Mouse (Mus musculus) brown adipose tissue, adult 24 weeks (tissue): Measurements from ENCODE around the gene Ugdh. TPM values are rescaled to one million over a fixed set of nuclear protein-coding genes. Genes with fewer than 3 reads are reported as not detected.
A peak's percentile ranks its signal among the peaks of the same experiment; 100 is the strongest.

Experiments used
- H3K27ac ChIP-seq: fragments of 200-500 bp; replicated peaks from 2 replicates; pipeline ENCODE4 v1.5.1; 2012; ENCODE audit warnings: low read depth, mild to moderate bottlenecking, low read length
- H3K4me1 ChIP-seq: fragments of 200-500 bp; 2 replicates; pipeline ENCODE4 v1.6.1; 2012; ENCODE audit warnings: low read length, mixed read lengths; ENCODE audit not compliant: control insufficient read depth, insufficient read depth, insufficient read length
- H3K4me3 ChIP-seq: fragments of 200-500 bp; 2 replicates; pipeline ENCODE4 v1.5.1; 2012; ENCODE audit warnings: low read depth, mild to moderate bottlenecking, low read length, moderate library complexity; ENCODE audit not compliant: insufficient read depth
- polyA plus RNA-seq: library from polyadenylated mRNA; stranded (reverse); fragments of >200 nt; gene quantifications from 2 replicates; pipeline ENCODE4 v1.2.4, GENCODE M21; 2012; ENCODE audit not compliant: missing spikeins, insufficient read depth, insufficient read length

Gene Ugdh
- polyA plus RNA-seq, 1 experiment = 29.1 TPM

DNA sequence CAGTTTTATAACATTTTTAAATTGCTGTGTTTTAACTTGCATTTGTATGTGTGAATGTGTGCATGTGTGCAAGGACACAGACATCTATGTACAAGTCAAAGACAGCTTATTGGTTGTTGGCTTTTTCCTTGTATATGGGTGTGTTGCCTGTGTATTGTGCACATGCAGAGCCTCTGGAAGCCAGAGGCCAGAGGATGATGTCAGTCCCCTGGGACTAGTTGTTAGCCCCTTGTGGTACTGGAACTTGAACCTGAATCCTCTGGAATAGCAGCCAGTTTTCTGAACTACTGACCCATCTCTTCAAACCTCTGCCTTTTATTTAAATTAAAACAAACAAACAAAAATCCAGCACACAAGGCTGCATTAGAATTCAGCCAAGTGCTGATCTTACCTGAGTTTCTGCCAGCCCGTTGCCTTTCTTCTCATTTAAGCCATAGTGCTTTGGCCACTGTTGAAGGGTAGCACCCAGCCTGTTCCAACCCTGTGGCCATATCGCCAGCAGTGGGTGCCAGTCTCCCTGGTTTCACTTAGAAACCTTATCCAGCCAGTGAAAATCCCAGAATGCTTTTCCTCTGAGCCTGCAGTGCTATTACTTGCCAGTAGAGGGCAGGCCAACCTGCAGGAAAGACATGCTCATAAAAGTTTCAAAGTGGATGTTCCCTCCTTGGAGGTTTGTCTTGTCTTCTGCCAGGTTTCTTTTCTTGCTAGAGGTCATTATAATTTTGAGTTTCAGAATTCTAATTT lies 34.3 kb downstream of the Ugdh start:
- Histone ChIP-seq H3K27ac (no peak overlapping the region), H3K4me3 (no peak overlapping the region), H3K4me1 (no peaks in the 10 kb centered on the region)

DNA sequence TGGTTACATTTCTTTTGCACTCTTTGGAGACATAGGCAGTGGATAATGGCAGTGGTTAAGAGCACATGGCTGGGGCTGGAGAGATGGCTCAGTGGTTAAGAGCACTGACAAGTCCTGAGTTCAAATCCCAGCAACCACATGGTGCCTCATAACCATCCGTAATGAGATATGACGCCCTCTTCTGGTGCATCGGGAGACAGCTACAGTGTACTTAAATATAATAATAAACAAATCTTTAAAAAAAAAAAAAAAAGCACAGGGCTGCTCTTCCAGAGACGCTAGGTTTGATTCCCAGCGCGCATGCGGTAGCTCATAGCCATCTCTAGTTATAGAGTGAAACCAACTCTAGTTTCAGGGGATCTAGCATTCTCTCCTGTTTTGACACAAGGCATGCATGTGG lies 41.3 kb downstream of the Ugdh start:
- no peak overlapping the region for H3K27ac ChIP-seq
- H3K4me1 ChIP-seq = peaks cover 3% of the 10 kb centered on the region; the same call in 1 of the 2 replicates
- H3K4me3 ChIP-seq = no peak overlapping the region

DNA sequence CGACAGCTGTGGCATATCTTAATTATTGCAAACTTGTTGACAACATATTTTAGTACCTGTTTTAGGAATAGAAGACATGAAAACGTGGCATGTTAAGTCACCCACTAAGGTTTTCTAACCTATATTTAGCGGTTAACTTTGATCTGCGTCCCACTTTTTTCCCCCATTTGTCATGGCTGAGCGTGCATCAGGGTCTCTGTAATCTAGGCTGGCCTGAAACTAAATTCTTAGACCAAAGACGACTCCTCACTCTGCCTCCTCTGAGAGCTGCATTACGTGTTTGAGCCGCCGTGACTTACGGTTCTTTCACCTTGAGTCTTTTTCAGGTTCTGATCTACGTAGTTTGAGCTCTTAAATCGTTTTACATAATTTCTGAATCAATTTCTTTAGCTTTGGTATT lies 44.0 kb downstream of the Ugdh start:
- peaks cover 3% of the 10 kb centered on the region; the same call in 1 of the 2 replicates for H3K4me1 ChIP-seq
- peak overlapping the region; percentile 71 for H3K27ac ChIP-seq
- peak overlapping the region; percentile 90 for H3K4me3 ChIP-seq

DNA sequence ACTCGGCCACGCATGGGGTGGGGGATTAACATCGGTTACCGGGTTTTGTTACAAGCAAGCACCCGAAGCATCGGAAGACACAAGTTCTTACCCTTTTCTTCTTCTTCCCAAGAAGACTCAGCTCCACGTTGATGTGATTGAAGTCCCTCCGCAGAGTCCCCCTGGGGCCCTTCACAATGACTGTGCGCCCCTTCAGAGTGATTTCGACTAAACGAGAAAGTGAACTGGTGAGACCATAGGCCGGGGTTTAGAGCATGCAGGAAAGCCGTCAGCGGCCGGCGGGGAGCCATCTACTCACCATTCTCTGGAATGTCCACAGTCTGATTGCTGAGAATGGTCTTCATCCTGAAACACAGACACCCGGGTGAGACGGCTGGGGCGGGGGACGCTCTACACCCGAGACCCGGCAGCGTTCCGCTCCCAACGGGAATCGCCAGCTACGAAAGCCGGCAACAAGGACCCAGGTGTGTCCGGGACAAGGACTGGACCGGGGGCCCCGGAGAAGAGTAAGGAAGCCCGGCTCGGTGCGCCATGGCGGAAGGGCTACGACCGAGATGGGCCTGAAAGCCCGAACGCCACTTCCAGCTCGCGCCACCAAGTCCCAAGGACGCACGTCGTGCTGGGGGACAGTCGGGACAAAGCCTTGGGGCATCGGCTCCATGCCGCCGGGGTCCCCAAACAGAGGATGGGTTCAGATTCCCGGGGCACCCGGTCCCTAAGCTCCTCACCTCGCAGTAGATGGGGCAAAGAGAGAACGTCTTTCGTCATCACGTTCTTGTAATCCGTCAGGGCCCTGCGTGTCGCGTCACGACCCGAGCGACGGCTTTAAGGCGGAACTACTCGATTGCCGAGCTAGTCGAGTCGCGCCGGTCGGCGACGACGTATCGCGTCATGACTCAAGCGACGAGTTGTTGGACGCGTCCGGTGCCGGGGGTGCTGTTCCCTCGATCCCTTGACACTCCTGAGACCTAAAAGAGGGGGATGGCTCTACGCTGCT lies 44.8 kb downstream of the Ugdh start, which contains the start of the genes Rpl9 and Lias:
Gene Rpl9, minus strand, starts transcription at position 797 of the 997 bp plus-strand sequence.
Gene Lias, plus strand, starts transcription at position 850 of the 997 bp plus-strand sequence.
- peak within 1 kb of the TSS; percentile 90 for H3K4me3 ChIP-seq
- H3K27ac ChIP-seq = peak within 1 kb of the TSS; percentile 77
- H3K4me1 ChIP-seq = peaks cover 3% of the 10 kb centered on the region; the same call in 1 of the 2 replicates

DNA sequence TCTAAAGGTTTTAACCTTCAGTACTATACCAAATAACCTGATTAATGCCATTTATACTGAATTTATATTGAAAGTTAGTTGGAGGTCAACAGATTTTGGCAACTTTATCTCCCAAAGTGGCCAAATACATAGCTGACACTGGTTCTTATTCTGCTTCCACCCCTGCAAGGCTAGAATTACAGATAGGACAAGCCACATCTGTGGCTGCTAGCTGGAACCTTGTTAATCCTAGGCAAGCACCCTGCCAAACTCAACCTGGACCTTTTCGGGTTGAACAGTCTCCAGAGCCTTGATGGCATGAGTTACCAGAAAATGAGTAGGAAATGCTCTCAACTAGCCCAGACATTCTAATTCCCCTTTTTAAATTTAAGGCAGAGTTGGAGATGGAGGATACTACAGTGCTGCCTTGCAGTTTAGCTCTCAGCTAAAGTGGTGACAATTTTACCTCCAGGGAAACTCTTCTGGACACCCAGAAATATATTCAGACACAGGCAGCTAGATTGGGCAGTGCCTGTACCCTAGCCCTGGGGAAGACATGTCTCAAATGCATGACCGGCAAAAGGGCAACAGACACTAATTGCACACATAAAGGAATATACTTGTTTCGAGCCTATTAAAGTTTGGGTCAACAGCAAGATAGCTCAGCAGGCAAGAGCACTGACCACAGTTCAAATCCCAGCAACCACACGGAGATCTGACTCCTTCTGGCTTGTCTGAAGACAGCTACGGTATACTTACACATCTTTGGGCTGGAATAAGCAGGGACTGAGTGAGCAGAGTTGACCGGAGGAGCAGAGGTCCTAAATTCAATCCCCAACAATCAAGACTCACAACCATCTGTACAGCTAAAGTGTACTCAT lies 48.5 kb downstream of the Ugdh start:
- Histone ChIP-seq H3K27ac (no peak overlapping the region), H3K4me3 (no peak overlapping the region), H3K4me1 (peaks cover 3% of the 10 kb centered on the region; the same call in 1 of the 2 replicates)

DNA sequence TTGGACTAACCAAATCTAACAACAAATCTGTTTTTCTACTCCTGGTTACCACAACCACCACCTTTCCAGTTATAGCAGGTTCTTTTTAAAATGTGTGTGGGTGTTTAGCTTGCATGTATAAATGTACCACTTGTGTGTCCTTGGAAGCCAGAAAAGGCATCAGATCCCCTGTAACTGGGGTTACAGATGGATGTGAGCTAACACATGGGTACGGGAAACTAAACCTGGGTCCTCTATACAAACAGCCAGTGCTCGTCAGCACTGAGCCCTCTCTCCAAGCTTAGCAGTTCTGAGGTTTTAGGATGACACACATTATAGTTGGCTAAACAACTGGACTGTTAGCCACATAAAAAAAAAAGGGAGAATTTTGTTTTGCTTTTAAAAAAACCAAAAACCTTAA lies 50.0 kb downstream of the Ugdh start:
- Histone ChIP-seq H3K4me1 (peaks cover 3% of the 10 kb centered on the region; the same call in 1 of the 2 replicates), H3K4me3 (no peak overlapping the region), H3K27ac (no peak overlapping the region)

DNA sequence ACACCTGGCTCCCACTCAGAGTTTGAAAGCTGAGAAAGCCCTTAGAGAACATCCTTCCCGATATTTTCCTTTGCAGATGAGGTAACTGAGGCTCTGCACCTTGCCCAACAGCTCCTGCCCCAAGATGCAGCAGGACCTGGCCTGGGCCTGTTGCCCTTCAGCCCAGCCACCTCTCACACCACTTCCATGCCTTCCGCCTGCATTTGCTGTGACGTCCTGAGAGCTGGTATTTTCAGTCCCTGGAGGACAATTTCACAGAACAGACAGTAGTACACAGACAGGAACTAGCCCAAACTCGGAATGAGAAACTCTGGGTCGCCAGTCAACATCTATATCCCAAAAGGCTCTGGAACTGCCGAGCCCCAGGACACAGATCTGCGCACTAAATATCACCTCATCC lies 61.0 kb downstream of the Ugdh start:
- H3K27ac ChIP-seq = peak overlapping the region; percentile 31; the same call in 1 of the 2 replicates
- no peak overlapping the region for H3K4me3 ChIP-seq
- H3K4me1 ChIP-seq = peaks cover 8% of the 10 kb centered on the region

DNA sequence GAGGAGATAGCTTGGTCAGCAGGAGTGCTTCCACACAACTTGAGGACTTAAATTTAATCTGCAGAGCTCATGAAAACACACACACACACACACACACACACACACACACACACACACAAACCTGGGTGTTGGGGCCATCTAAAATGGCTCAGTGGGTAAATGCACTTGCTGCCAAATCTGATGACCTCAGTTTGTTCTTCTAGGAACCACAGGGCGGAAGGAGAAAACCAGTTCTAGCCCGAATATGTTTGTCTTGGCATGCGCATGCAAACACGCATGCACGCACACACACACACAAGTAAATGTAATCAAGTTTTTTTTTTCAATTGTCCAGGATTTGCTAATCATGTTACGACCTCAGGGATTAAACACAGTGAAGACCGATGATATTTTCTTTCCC lies 64.2 kb downstream of the Ugdh start:
- Histone ChIP-seq H3K4me1 (peaks cover 2% of the 10 kb centered on the region; the same call in 1 of the 2 replicates), H3K4me3 (no peak overlapping the region), H3K27ac (no peak overlapping the region)

DNA sequence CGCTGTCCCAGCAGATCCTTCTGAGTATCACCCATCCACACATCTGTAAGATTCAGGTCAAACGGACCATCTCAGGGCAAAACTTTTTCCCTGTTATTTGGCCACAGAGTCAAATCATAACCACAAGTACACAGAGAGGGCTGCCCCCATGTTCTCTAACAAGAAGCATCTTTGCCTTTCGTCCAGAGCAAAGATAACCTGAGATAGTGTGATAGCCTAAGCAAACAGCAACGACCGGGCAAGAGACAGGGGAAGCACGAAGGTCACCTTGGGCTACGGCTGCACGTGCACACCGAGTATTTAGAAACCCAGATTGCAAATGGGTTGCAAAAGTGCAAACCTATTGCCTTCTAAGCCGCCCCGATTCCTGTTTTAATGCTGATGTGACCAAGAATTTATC lies 67.9 kb downstream of the Ugdh start:
- Histone ChIP-seq H3K27ac (no peak overlapping the region), H3K4me3 (no peak overlapping the region), H3K4me1 (no peaks in the 10 kb centered on the region)

Other genes starting within 250 kb of the Ugdh start
- 2.0 and 2.2 TPM in 2 replicates for gene Wdr19, start 236.3 kb downstream of the Ugdh start, polyA plus RNA-seq
- gene Rfc1, start 100.3 kb downstream of the Ugdh start, polyA plus RNA-seq = 17.6 and 21.5 TPM in 2 replicates
- gene Klb, start 87.6 kb downstream of the Ugdh start, polyA plus RNA-seq = 17.4 and 29.1 TPM in 2 replicates
- 282 and 398 TPM in 2 replicates for gene Rpl9, start 44.5 kb downstream of the Ugdh start, polyA plus RNA-seq
- gene Lias, start 44.5 kb downstream of the Ugdh start, polyA plus RNA-seq = 95.3 and 105 TPM in 2 replicates
- not detected in 2 replicates for gene Gm43552, start 56.9 kb upstream of the Ugdh start, polyA plus RNA-seq
- gene Smim14, start 101.2 kb upstream of the Ugdh start, polyA plus RNA-seq = 75.8 and 85.9 TPM in 2 replicates
- gene Ube2k, start 101.3 kb upstream of the Ugdh start, polyA plus RNA-seq = 168 and 188 TPM in 2 replicates